Mouse (Mus musculus) hematopoietic stem cell, adult 5-6 weeks (primary cell): Measurements from ENCODE around the gene Itm2b. TPM values are rescaled to one million over a fixed set of nuclear protein-coding genes. Genes with fewer than 3 reads are reported as not detected.

ENCODE experiments used
- ATAC-seq, 2 experiments: fragments of 125-278 bp in 1 of 2; replicated peaks in 1 of 2; 2 replicates each; pipeline ENCODE4 v1.8.0; 2016 to 2017; ENCODE audit warnings: inconsistent platforms in 2 of 2, mild to moderate bottlenecking in 2 of 2, moderate number of reproducible peaks in 2 of 2, low read depth in 1 of 2, moderate TSS enrichment in 1 of 2; ENCODE audit not compliant: low FRiP score in 2 of 2, poor library complexity in 2 of 2, severe bottlenecking in 2 of 2, insufficient read depth in 1 of 2, low TSS enrichment in 1 of 2
- total RNA-seq: library from RNA; stranded (forward); fragments of 172-1452, 232-1000 nt; gene quantifications from 2 replicates; pipeline ENCODE4 v1.2.3, GENCODE M21; 2017

The Itm2b gene
- total RNA-seq, 1 experiment from 2014 or later = 901 TPM

DNA sequence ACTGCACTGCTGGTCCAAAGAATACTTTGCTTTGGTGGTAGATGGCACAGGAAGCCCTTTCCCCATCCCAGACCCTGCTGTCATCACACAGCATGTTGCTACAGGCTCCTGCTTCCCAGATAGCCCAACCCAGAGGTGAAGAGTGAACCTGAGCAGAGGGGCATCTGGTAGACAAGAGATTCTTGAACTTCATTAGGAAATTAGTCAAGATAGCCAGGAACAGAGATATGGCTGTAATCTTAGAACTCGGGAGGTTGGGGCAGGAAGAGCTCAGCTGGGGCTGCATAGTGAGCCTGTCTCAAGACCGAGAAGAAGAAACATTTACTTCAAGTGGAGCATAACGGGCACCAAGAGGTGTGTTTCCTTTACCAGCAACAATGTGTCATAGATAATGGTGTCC lies 16.3 kb upstream of the Itm2b start:
- ATAC-seq = peak in 1 of 2 experiments; percentile 25; a peak in 1 of 4 replicates

DNA sequence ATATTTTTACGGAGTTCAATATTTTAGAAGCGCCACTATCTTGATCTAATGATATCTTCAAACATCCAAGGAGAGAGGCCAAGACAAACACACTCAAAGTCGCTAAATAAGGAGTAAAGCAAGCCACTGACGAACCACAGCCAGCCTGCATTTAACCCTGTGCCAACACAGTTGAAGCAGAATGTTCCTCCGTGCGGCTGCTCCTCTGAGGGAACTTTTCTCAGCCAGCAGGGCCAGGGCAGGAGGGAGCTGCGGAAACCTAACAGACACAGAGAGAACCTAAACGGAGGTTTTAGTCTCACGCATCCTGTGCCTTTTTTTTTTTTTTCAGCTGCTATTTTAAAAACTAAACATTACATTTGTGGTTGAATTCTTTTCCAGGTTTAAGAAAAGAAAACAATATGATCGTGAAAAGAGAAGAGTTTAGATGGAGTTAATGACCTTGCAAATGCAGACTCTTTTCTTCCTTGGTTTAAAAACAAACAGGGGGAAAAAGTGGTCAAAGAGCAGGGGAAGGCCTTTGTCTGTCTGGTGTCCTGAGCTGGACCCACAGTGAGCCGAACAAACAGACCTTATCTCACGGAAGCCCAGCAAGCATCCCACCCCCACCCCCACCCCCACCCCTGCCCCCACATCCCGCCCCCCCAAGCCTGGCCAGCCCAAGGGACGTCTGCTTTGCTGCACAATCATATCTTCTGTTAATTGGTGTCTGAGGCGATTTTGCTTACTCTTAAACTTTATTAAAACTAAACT lies 15.0 kb upstream of the Itm2b start:
- no peak; a peak in 1 of 4 replicates for ATAC-seq

DNA sequence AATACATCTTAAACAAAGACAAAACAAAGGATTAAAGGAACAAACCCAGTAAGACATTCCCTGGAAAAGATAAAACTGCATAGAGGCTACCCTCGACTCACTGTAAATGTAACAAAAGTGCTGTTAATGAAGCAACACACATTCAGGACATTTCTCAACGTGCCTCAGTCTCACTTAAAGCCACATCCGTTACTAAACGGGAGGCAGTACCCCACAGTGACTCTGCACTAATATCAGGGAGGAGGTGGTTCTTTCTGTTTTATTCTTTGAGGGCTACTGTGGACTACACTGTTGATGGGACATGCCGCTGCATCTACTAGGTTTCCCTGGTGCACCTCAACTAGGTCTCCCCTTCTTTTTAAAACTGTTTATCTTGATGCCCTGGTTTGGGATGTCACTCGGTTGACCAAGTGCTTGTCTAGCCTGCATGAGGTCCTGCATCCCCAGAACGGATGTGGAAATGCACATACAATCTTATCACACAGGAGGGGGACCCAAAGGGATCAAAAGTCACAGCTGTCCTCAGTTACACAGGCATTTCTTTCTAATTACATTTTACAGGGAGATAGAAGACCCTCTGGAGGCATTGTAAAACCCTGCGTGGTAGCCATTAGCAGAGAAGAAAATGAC lies 13.4 kb upstream of the Itm2b start:
- ATAC-seq = peak; percentile 82 to 83

DNA sequence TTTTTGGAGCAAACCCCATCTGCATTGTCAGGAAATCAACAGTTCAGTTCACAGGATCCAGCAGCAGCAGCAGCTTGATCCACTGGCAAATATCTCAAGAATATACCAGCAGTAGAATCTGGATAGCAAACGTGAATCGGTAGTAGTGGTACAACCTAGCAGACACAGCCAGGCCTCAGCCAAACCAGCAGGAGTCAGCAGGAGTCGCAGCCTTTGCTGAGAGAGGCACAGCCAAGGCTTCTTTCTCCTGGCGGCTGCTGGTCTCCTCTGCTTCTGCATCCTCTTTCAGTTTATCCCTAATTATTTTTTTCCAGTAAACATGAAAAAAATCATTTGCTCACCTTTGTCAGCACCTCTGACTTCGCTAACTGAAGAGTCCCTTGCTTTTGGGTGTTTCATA lies 10.7 kb upstream of the Itm2b start:
- no peak for ATAC-seq

DNA sequence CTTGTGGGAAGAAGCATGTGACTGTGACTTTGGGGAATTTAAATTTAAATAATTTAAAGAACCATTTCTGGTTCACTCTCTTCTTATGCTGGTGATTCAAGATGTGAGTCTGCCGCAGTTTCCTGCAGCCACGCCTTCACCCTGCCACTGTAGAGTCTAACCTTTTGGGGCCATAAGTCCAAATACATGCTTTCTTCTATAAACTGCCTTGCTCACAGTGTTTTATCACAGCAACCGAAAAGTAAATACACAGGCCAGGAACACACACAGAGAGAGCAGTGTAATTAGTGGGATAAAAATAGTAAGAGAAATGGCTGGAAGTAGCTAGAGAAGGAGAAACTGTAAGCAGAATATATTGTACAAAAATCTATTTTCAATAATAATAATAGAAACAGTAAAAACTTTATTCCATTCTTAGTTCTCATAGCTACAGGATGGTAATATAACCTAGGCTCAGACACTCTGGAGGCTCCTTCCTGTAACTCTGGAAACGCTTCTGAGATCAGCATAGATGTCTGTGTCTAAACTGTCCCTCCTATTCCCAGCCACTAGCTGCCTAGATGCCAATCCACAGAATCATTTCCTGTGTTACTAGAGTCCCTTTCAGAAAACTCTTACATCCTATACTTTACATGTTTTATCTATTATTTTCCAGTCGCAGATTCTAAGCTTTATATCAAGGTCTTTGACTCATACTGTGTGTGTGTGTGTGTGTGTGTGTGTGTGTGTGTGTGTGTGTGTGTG lies 9.3 kb upstream of the Itm2b start:
- ATAC-seq = no peak

DNA sequence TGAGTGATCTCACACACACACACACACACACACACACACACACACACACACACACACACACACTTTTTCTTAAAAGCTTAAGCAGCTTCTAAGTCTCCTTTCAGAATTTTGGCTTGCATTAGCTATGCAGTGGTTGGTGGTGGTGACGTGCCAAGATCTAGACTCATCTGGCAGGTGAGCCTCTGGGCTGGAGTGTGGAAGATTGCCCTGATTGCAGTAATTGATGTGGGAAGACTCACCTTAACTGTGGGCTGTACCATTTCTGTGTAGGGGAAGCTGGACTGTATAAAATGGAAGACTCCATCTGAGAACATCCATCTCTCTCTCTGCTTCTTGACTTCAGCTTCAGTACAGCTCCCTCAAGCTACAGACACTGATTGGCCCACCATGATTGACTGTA lies 6.4 kb upstream of the Itm2b start:
- no peak for ATAC-seq

DNA sequence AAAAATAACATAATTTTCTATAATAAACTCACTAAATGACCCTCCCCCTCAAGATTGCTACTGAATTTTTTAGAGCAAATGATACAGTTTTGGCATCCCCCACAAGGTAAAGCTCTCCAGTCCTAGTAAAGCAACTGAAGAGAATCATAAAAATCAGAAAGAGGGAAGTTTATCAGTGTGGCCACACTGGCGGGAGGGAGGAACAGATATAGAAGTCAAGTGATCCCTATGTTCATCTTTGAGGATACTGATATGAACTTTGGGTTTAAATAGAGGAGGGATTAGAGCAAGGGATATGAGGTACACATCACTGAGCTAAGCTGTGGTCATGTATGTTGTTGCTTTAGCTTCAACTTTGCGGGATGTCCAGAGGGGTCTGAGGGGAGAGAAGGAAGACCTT lies 5.1 kb upstream of the Itm2b start:
- no peak for ATAC-seq

DNA sequence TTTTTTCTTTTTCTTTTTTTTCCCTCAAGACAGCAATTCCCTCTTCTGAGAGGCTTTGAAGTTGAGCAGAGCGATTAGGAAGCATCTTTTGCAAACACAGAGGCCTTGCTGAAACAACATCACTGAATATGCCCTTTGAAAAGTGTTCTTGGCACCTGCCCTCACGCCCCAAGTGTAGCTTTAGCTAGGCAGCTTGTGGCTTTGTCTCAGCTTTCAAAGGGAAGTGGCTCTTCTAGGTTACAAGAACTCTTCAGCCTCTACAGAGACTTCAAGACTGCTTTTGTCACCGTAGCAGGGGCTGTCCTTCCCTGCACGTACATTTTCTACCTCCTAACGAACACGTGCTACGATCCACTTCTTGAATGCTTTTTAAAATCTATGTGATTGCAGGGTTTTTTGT lies 4.0 kb upstream of the Itm2b start:
- peak; percentile 34 to 60 for ATAC-seq

DNA sequence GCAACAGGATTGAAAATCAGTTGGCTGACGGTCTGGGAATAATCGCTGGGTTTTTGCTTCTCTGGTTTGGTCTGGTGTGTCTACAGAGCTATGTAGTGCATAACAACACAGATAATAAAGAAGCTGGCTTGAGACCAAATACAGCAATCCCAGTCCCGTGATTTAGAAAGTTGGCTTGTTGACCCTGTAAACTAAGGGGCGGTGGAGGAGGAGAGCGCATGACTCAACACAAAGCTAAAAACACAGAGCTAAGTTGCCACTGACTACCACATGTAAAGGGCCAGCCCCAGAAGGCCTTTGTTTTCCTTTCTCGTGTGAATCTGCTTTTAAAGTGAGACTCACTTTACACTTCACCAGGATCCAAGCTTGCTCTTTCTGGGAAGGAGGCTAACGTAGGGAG lies 3.5 kb upstream of the Itm2b start:
- no peak for ATAC-seq

DNA sequence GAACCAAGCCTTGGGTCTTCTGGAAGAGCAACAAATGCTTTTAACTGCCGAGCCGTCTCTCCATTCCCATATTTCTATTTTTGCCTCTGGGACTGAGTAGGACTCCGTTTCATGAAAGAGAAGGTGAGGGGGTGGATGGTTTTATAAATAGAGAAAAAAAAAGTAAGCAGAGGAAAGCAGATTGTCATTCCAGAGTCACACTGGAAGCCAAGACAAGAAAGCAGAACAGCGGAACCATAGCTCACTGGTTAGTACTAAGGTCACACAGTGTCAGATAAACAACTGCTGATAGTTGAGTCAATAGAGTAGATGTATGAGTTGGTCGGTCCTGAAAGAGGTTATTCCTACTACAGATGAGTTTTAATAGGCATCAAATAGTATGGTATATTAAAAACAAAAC lies 1.4 kb upstream of the Itm2b start:
- no peak for ATAC-seq

DNA sequence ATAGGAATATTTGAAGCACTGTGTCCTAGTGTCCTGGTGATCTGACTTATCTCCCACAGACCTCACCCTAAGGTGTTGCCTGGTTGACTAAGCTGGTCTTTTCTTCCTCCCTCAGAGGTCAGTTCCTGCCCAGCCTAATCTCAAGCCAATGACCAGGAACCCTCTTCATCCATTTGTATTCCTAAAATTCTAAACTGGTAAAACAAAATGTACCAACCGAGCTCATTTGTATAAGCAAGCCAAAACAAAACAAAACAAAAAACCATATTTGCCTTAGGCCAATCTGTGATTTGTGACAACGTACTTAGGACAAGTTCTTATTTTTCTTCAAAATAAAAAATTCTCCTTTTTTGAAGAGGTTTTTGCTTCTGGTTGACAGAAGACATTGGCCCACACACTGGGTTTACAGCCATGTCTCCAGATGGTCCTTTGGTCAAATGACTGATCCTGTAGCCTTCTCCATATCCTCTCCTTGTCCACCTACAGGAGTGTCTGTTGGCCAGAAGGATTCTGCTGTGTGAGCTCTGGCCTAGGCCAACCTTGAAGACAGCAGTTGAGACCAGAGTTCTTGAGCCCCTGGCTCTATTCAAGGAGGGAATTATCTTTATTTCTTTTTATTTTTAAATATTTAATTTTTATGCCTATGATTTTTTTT lies 758 bp upstream of the Itm2b start:
- no peak for ATAC-seq

DNA sequence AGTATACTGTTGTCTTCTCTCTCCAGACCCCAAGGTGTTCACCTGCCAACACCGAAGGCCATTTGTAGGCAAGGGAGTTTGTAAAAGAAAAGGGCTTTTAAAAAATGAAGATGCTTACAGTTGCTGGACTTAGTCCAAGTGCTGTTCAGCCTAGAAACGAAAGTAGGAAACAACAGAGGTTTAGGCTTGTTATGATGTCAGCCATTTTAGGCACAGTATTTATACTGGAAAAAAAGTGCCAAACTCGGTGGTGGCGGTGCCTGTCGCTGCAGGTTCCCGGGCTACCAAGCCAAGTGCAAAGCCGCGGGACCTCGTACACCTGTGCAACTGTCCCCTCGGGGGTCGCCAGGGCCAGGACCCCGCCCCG lies 560 bp downstream of the Itm2b start:
- ATAC-seq = 0 out of 4 replicates have a peak, but pooled peaks of 1 of the 2 experiments have one; percentile 39

DNA sequence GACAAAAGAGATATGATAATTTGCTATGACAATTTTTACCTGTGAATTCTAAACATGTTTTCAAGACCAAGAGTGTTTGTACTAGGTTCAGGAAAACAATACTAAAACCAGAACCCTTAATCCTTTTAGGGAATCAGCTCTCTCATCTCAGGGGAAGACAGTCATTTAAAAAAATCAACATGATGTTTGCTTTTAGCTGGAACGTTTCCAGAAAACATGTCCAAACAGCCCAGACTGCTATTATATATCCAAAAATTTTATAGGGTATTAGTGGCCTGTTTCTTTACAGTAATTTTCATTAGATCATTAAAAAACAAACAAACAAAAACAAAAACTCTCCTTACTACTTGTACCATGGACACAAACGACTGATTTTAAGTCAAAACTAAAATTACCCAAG lies 1.3 kb downstream of the Itm2b start:
- ATAC-seq = no peak

DNA sequence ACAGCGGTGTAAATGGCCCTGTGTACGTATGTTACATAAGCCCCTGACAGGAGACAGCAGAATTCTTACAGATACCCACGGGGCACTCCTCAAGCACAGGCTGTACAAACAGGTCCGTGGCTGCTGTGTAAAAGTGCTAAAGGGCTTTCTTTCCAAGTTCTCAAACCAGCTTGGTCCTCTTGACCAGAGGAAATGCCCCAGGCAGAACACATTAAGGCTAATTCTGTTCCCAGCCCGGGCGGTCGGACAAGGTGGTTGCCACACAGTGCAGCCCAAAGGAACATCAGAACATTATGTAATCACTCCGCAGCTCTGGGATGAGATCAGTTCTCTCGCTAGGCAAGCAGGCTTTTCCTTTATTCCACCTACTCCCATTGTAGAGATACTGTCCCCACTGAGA lies 2.4 kb downstream of the Itm2b start:
- no peak for ATAC-seq

DNA sequence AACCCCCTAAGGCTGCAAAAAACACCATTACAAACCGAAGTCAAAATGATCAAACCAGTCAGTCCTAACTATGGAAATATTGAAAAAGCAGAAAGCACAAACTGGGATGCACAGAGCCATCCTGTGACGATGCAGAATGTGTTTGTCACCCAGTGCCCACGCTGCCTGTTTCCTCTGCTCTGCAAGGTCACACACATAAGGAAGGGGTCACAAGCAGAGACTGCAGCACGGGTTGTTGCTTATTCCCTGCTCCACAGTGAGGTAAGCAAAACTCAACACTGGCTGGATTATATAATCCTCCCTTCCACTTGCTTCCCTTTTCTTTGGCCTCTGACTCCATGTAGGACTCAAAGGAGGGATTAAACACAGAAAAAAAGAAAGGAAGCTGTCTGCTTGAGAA lies 3.5 kb downstream of the Itm2b start:
- 0 out of 4 replicates have a peak, but pooled peaks of 1 of the 2 experiments have one; percentile 26 for ATAC-seq

DNA sequence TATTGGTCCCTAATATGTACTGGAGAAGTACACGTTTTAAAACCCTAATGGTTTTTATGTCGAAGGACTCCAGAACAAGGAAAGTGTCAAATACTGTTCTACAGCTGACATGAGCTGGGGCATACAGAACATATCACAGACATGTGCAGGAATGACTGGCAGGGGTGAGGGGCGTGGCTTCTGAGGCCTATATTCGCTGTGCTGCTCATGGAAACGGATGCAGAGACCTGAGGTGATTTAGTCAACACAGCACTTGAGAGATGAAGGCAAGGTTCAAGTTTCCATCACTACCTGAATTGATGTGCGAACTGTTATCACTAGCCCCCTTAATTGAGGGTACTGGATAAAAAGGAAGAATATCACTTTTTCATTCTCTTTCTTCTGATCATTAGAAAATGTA lies 7.3 kb downstream of the Itm2b start:
- ATAC-seq = no peak

DNA sequence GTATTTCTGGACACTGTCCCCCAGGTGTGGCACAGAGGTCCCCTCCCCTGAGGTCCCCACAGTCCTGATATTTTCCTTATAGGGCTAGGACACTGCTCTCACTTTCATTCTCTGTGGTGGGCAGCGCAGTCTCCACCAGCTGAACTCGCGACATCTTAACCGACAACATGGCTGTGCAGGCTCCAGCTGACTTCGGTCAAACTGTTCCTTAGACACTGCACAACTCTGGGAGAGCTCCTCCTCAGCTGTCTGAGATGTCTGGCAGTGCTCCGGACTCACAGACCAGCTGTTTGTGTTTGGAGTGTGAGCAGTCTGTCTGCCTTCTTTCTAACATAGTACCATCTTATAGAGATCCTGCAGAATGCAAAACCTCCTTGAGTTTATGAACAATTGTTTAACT lies 8.2 kb downstream of the Itm2b start:
- no peak; a peak in 1 of 4 replicates for ATAC-seq

DNA sequence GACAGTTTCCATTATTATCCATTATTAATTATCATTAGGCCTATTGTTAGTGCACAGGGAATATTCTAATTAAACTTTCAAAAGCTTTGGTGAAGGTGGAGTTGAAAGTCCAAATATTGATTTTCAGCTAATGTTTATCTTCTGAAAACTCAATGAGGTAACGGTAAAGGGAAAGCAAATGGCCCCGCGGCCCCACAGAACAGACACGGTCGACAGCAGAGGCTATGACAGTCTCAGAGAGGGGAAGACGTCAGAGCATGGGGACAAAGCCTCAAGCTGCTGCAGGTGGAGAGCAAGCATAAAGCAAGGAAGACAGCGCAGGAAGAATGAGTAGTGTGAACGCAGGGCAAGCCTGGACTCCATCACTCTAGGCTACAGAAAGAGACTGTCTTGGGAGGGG lies 9.2 kb downstream of the Itm2b start:
- no peak for ATAC-seq
